Mouse (Mus musculus): Measurements from ENCODE around the gene Sh3pxd2b.

Sh3pxd2b gene

GRCm38 (mm10) chr11:32435410-32436060 lies 87.9 kb downstream of the Sh3pxd2b start:
- peak in 1 of 2 experiments; percentile 9 for DNase-seq

- no peak for DNase-seq
Measured at GRCm38 (mm10) chr11:32442576-32442975, 95.0 kb downstream of the Sh3pxd2b start.

- no peak for DNase-seq
Measured at GRCm38 (mm10) chr11:32444266-32444665, 96.6 kb downstream of the Sh3pxd2b start.

- no peak for DNase-seq
Measured at GRCm38 (mm10) chr11:32445135-32445534, 97.5 kb downstream of the Sh3pxd2b start.

GRCm38 (mm10) chr11:32445637-32446226 lies 98.1 kb downstream of the Sh3pxd2b start:
- DNase-seq, result no peak

- DNase-seq, result peak; percentile 70 to 85
Measured at GRCm38 (mm10) chr11:32450216-32450615, 102.6 kb downstream of the Sh3pxd2b start.

- no peak for DNase-seq
Measured at GRCm38 (mm10) chr11:32451306-32451705, 103.7 kb downstream of the Sh3pxd2b start.

GRCm38 (mm10) chr11:32452745-32453144 lies 105.1 kb downstream of the Sh3pxd2b start:
- no peak for DNase-seq

GRCm38 (mm10) chr11:32453353-32453915 lies 105.8 kb downstream of the Sh3pxd2b start:
- DNase-seq, result peak; percentile 34

- DNase-seq, result no peak
Measured at GRCm38 (mm10) chr11:32454231-32454799, 106.7 kb downstream of the Sh3pxd2b start.

- DNase-seq, result peak; percentile 99
Measured at GRCm38 (mm10) chr11:32454800-32455506, 107.3 kb downstream of the Sh3pxd2b start, which contains the start of gene Ubtd2. TSS of gene Ubtd2 (plus strand) at chr11:32455370.

- DNase-seq, result peak; percentile 66 to 70
Measured at GRCm38 (mm10) chr11:32455507-32456141, 108.0 kb downstream of the Sh3pxd2b start.

GRCm38 (mm10) chr11:32456356-32456755 lies 108.7 kb downstream of the Sh3pxd2b start:
- DNase-seq, result no peak

GRCm38 (mm10) chr11:32464282-32464681 lies 116.7 kb downstream of the Sh3pxd2b start:
- no peak for DNase-seq

GRCm38 (mm10) chr11:32471925-32472324 lies 124.3 kb downstream of the Sh3pxd2b start:
- no peak for DNase-seq

GRCm38 (mm10) chr11:32474725-32475124 lies 127.1 kb downstream of the Sh3pxd2b start:
- DNase-seq, result no peak

- DNase-seq, result no peak
Measured at GRCm38 (mm10) chr11:32475487-32476236, 128.0 kb downstream of the Sh3pxd2b start.

Measured in cerebellum, postnatal 10 days (tissue).